Mouse (Mus musculus) midbrain, embryonic 14.5 days (tissue): ENCODE results near the gene Adipor1. TPM values are rescaled to one million over a fixed set of nuclear protein-coding genes. Genes with fewer than 3 reads are reported as not detected.

Experiments used
- ATAC-seq: fragments of 200-750 bp; cut with Nextera tagmentation; 2 replicates; pipeline ENCODE4 v1.8.0; 2017; ENCODE audit warnings: moderate number of reproducible peaks, moderate library complexity; ENCODE audit not compliant: low FRiP score, low TSS enrichment
- DNase-seq: peaks from one replicate; pipeline ENCODE4 v3.0.0-alpha.2; 2015
- H3K27ac ChIP-seq: fragments of 300-500 bp; sonication (generic); replicated peaks from 2 replicates; pipeline ENCODE4 v1.5.1; 2014; ENCODE audit warnings: mild to moderate bottlenecking, low read depth, low read length, moderate library complexity
- H3K27me3 ChIP-seq: fragments of 300-500 bp; sonication (generic); 2 replicates; pipeline ENCODE4 v1.6.1; 2014; ENCODE audit warnings: low read length, control low read depth, mixed read lengths; ENCODE audit not compliant: control insufficient read depth, insufficient read depth
- H3K36me3 ChIP-seq: fragments of 300-500 bp; sonication (generic); 2 replicates; pipeline ENCODE4 v1.6.1; 2014; ENCODE audit warnings: low read length, control low read depth; ENCODE audit not compliant: control insufficient read depth, insufficient read depth
- H3K4me1 ChIP-seq: fragments of 300-500 bp; sonication (generic); 2 replicates; pipeline ENCODE4 v1.6.1; 2014; ENCODE audit warnings: mild to moderate bottlenecking, antibody characterized with exemption, low read length, control low read depth; ENCODE audit not compliant: control insufficient read depth, insufficient read depth
- H3K4me2 ChIP-seq: fragments of 300-500 bp; sonication (generic); 2 replicates; pipeline ENCODE4 v1.6.1; 2014; ENCODE audit warnings: mild to moderate bottlenecking, low read length, moderate library complexity
- H3K4me3 ChIP-seq: fragments of 300-500 bp; sonication (generic); replicated peaks from 2 replicates; pipeline ENCODE4 v1.5.1; 2014; ENCODE audit warnings: low read depth, low read length
- H3K9ac ChIP-seq: fragments of 300-500 bp; sonication (generic); replicated peaks from 2 replicates; pipeline ENCODE4 v1.6.1; 2014; ENCODE audit warnings: mild to moderate bottlenecking, low read length, moderate library complexity
- H3K9me3 ChIP-seq: fragments of 300-500 bp; sonication (generic); 2 replicates; pipeline ENCODE4 v1.6.1; 2016; ENCODE audit warnings: low read length, control low read depth, mixed read lengths; ENCODE audit not compliant: control insufficient read depth
- WGBS: fragments of 180-500 bp; shearing (Covaris S2); extraction: QIAGEN DNeasy Blood & Tissue Kit; methylation state at CpG from one replicate; pipeline ENCODE4 v1.1.7; 2014; 5-methylcytosine and 5-hydroxymethylcytosine counted together
- polyA plus RNA-seq: library from polyadenylated mRNA; unstranded; fragments of >200 nt; fragmentation: Nextera tagmentation; extraction: Ambion mirVana; gene quantifications from 2 replicates; pipeline ENCODE4 v1.2.1, GENCODE M21; 2014

Gene Adipor1
- polyA plus RNA-seq: 70.5 and 73.5 TPM in 2 replicates

DNA sequence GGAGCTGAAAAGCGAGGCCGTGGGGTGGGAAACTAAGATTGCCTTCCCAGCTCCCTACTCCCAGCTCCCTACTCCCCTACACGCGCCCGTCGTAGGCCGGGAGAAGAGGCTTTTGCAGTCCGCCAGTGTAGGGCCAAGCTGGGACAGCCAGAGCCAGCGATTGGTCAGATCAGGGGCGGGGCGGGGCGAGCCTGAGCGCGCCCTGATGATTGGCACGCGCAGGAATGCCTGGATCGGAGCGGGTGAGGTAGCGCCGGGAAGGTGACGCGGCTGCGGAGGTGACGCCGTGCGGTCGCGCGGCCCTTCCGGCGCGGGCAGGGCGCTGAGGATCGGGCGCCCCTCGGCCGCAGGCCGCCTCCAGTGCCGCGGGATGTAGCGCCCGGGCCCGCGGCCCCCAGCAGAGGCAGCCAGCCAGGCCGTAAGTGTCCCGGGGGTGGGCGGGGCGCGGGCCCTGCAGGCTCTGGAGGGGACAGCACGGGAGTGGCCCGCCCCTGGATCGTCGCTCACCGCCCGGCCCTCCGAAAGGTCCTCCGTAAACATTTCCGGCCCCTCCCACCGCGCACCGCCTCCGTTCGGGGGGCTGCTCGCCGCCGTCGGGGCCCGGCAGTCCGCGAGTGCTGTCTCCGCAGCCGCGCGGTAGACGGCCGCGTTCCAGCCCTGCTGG, at the start of gene Adipor1:
Gene Adipor1 (plus strand): TSS at position 211 of the 664 bp plus-strand sequence.
- Histone ChIP-seq H3K36me3 (peaks cover 7% of the 10 kb centered on the region; the same call in 1 of the 2 replicates), H3K9ac (peak within 1 kb of the TSS; percentile 90), H3K4me2 (peak within 1 kb of the TSS; percentile 58), H3K27ac (peak within 1 kb of the TSS; percentile 93), H3K4me3 (peak within 1 kb of the TSS; percentile 90), H3K4me1 (peaks cover 25% of the 10 kb centered on the region), H3K27me3 (no peaks in the 10 kb centered on the region), H3K9me3 (no peaks in the 10 kb centered on the region)
- DNase-seq (peak; percentile 98), ATAC-seq (peak; percentile 100)
- WGBS: under 1% methylated on average over 71 of the region's 77 CpGs

DNA sequence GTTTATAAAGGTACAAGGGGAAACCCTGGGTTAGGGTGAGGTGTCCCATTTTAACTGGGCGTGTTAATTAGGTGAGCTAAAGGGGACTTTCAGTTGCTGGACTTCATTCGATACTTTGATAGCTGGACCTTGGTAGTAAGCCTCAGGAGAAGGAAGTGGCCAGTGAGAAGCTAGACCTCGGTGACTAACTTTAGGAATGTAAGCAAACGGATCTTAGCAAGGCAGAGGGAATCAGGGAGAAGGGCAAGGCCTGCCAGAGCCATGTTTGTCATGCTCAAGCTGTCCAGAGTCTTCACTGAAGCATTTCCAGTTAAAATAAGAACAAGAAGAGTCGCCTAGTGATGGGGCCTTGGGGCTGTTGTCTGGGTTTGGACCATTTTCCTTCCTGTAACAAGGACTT, 49.7 kb upstream of the Adipor1 start:
- peaks cover 7% of the 10 kb centered on the region for H3K4me1 ChIP-seq
- H3K27ac ChIP-seq: no peak overlapping the region
- H3K9ac ChIP-seq: no peak overlapping the region
- no peaks in the 10 kb centered on the region for H3K27me3 ChIP-seq
- H3K9me3 ChIP-seq: no peaks in the 10 kb centered on the region
- no peak for ATAC-seq
- WGBS: 70% methylated on average over 5 of the region's 5 CpGs
- no peaks in the 10 kb centered on the region for H3K36me3 ChIP-seq
- H3K4me3 ChIP-seq: no peak overlapping the region
- DNase-seq: no peak
- H3K4me2 ChIP-seq: no peak overlapping the region

DNA sequence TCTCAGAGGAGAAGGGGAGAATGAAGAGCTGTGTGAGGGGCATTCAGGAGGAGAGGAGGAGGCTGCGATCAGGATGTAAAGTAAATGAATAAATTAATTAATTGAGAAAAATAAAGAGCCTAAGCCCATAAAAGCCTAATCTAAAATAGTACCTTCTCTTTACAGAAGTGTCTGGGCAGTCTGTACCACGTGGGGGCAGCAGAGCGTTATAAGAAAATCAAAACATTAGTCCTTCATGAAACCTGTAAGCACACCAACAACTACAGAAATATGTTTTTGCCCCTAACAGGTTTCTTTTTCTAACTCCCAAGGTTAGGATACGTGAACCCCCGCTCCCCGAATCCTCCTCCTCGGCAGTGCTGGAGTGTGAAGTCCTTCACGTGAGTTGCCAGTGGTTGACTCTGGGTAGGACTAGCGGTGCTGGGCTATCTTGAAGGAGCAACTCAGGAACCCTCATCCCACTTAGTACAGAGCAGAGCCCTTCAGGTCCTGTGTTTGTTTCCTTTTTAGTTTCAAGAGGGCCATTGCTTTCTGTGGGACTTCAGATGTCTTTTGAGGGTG, 46.3 kb upstream of the Adipor1 start:
- ATAC-seq (no peak), DNase-seq (peak; percentile 78)
- 57% methylated on average over 9 of the region's 9 CpGs for WGBS
- H3K27me3 ChIP-seq: no peaks in the 10 kb centered on the region
- no peaks in the 10 kb centered on the region for H3K36me3 ChIP-seq
- H3K4me1 ChIP-seq: no peaks in the 10 kb centered on the region
- no peak overlapping the region for H3K9ac ChIP-seq
- no peak overlapping the region for H3K27ac ChIP-seq
- no peak overlapping the region for H3K4me2 ChIP-seq
- no peaks in the 10 kb centered on the region for H3K9me3 ChIP-seq
- H3K4me3 ChIP-seq: no peak overlapping the region

DNA sequence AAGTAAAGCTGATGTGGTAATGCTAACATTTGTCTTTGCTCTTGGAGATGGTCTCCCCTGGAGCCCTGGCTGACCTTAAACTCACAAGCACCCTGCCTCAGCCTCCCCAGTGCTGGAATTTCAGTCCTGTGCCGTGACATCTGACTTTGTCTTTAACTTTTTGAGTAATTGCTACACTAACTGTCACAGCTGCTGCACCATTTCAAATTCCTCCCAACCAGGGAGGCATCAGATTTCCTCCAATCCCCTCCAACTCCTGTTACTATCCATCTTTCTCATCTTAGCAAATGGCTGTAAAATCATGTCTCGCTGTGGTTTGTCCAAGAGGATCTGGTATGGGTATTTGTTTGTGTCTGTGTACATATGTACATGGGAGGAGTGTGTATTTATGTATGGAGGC, 41.1 kb upstream of the Adipor1 start:
- no peaks in the 10 kb centered on the region for H3K36me3 ChIP-seq
- no peak overlapping the region for H3K4me3 ChIP-seq
- H3K9me3 ChIP-seq: no peaks in the 10 kb centered on the region
- H3K27me3 ChIP-seq: no peaks in the 10 kb centered on the region
- 72% methylated on average over 2 of the region's 2 CpGs for WGBS
- H3K27ac ChIP-seq: no peak overlapping the region
- DNase-seq: no peak
- no peak overlapping the region for H3K4me2 ChIP-seq
- no peaks in the 10 kb centered on the region for H3K4me1 ChIP-seq
- H3K9ac ChIP-seq: no peak overlapping the region
- ATAC-seq: no peak

DNA sequence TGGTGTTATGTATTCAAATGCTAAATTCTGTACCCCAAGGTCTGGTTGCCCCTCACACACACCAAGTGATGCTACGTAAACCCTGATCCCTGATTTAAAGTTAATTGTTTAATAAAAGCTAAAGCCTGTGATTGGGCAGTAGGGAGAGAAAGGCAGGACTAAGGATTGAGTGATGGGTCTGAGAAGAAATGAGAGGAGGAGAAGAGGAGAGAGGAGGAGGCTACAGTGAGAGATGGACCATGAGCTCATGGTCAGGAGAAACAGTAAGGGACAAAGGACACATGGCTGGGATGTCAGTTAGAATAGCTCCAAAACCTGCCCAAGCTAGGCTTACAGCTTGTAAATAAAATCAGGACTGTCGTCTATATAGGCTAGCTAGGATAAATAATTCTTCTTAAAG, 34.1 kb upstream of the Adipor1 start:
- Histone ChIP-seq H3K9me3 (no peaks in the 10 kb centered on the region), H3K27me3 (no peaks in the 10 kb centered on the region), H3K4me3 (no peak overlapping the region), H3K36me3 (no peaks in the 10 kb centered on the region), H3K9ac (no peak overlapping the region), H3K27ac (no peak overlapping the region), H3K4me2 (no peak overlapping the region), H3K4me1 (no peaks in the 10 kb centered on the region)
- no peak for ATAC-seq
- DNase-seq: no peak
- 84% methylated on average over 2 of the region's 2 CpGs for WGBS

DNA sequence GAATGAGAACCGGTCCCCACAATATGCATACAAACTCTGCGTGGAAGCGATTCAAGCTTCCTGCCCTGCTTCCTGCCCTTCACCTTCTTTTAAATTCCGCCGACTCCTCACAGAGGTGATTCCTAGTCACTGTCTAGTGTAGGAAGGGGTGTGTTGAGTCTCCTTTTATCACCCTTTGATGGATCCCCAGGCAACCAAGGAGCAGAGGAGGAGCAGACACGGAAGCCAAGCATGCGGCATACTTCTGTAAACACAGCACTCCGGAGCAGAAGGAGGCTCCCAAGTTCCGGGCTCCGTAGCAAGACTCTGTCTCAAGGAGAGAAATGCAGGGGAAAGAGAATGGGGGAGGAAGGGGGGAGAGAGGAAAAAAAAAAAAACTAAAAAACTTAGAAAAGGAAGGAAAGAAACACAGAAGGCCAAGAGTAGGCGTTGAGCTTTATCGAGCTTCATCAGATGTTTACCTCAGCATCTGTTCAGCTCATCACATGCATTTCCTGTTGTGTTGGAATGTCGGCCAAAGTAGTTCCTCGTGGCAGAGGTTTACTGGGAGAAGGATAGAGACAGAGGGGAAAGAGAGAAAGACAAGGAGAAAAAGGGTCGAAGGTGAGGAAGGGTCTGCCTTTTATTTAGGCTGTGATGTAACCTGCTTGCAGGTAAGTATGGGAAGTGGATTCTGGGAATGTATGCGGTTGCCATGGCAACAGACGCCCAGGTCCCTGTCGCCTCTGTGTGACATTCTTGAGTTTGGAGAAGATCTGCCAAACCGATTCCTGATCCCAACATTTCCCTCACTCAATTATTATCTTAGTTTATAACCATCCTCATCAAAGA, 33.2 kb upstream of the Adipor1 start:
- no peaks in the 10 kb centered on the region for H3K27me3 ChIP-seq
- H3K4me2 ChIP-seq: peak overlapping the region; percentile 43
- ATAC-seq (no peak), DNase-seq (peak; percentile 70)
- no peaks in the 10 kb centered on the region for H3K36me3 ChIP-seq
- H3K9ac ChIP-seq: no peak overlapping the region
- peak overlapping the region; percentile 15 for H3K4me3 ChIP-seq
- H3K27ac ChIP-seq: no peak overlapping the region
- no peaks in the 10 kb centered on the region for H3K4me1 ChIP-seq
- 18% methylated on average over 19 of the region's 19 CpGs for WGBS
- no peaks in the 10 kb centered on the region for H3K9me3 ChIP-seq

- WGBS: 84% methylated on average over 4 of the region's 4 CpGs
- no peaks in the 10 kb centered on the region for H3K36me3 ChIP-seq
- DNase-seq (no peak), ATAC-seq (no peak)
- H3K27me3 ChIP-seq: no peaks in the 10 kb centered on the region
- no peak overlapping the region for H3K9ac ChIP-seq
- H3K4me3 ChIP-seq: no peak overlapping the region
- H3K27ac ChIP-seq: no peak overlapping the region
- no peaks in the 10 kb centered on the region for H3K9me3 ChIP-seq
- no peak overlapping the region for H3K4me2 ChIP-seq
- no peaks in the 10 kb centered on the region for H3K4me1 ChIP-seq
Observed at GRCm38 (mm10) chr1:134384581-134384980, 30.6 kb upstream of the Adipor1 start.

GRCm38 (mm10) chr1:134385176-134385575, 30.0 kb upstream of the Adipor1 start:
- no peak overlapping the region for H3K4me3 ChIP-seq
- H3K4me1 ChIP-seq: no peaks in the 10 kb centered on the region
- ATAC-seq (no peak), DNase-seq (no peak)
- H3K9ac ChIP-seq: no peak overlapping the region
- H3K27me3 ChIP-seq: no peaks in the 10 kb centered on the region
- no peaks in the 10 kb centered on the region for H3K36me3 ChIP-seq
- no peaks in the 10 kb centered on the region for H3K9me3 ChIP-seq
- H3K27ac ChIP-seq: no peak overlapping the region
- H3K4me2 ChIP-seq: no peak overlapping the region
